In genomic region chr11:86898367-86898766, GRCm38 (mm10) we compare ENCODE assay signal across 8 mouse cellular contexts.
A peak's percentile ranks its signal among the peaks of the same experiment; 100 is the strongest.
DNase-seq lines count a peak whose midpoint lies in the region; ATAC-seq and TF ChIP-seq lines count a peak whose summit lies in the region.

No protein-coding gene starts in this region.

- H3K27ac ChIP-seq in heart, embryonic 11.5 days (ENCODE audit: low read depth, low read length), result peak overlapping the region; percentile 80
- no peak overlapping the region for H3K27ac ChIP-seq in lung, postnatal 0 days (ENCODE audit: low read length)
- no peak overlapping the region for H3K27ac ChIP-seq in hindbrain, embryonic 11.5 days (ENCODE audit: low read depth, low read length)
- no peak overlapping the region for H3K27ac ChIP-seq in neural tube, embryonic 12.5 days

- H3K4me2 ChIP-seq in heart, embryonic 11.5 days, result peak overlapping the region; percentile 9; the same call in 1 of the 2 replicates
- no peak overlapping the region for H3K4me2 ChIP-seq in lung, postnatal 0 days (replicated peaks; ENCODE audit: low read depth, low read length)
- H3K4me2 ChIP-seq in hindbrain, embryonic 11.5 days (replicated peaks; ENCODE audit: low read depth, low read length), result no peak overlapping the region
- H3K4me2 ChIP-seq in neural tube, embryonic 12.5 days (replicated peaks), result no peak overlapping the region

- peak overlapping the region; percentile 50 for H3K9ac ChIP-seq in heart, embryonic 11.5 days (ENCODE audit: low read depth, low read length)
- H3K9ac ChIP-seq in lung, postnatal 0 days (replicated peaks; ENCODE audit: low read depth), result no peak overlapping the region
- no peak overlapping the region for H3K9ac ChIP-seq in hindbrain, embryonic 11.5 days (ENCODE audit: low read depth, low read length)
- H3K9ac ChIP-seq in neural tube, embryonic 12.5 days, result no peak overlapping the region

- 4% methylated on average over 2 of the region's 2 CpGs for WGBS in heart, embryonic 11.5 days (ENCODE audit: insufficient replicate concordance)
- 50% methylated on average over 2 of the region's 2 CpGs for WGBS in lung, postnatal 0 days
- WGBS in hindbrain, embryonic 11.5 days, result 25% methylated on average over 2 of the region's 2 CpGs
- WGBS in neural tube, embryonic 12.5 days, result 39% methylated on average over 2 of the region's 2 CpGs

- TF ChIP-seq CTCF in lung, postnatal 0 days (IDR thresholded peaks at IDR 0.05), result no peak

- TF ChIP-seq EP300 in lung, postnatal 0 days (IDR thresholded peaks at IDR 0.05), result no peak

- H3K4me1 ChIP-seq in heart, embryonic 11.5 days (ENCODE audit: control insufficient read depth, insufficient read depth, low read length), result peaks cover 43% of the 10 kb centered on the region
- peaks cover 3% of the 10 kb centered on the region for H3K4me1 ChIP-seq in lung, postnatal 0 days (ENCODE audit: insufficient read depth, low read depth, low read length)
- H3K4me1 ChIP-seq in hindbrain, embryonic 11.5 days (replicated peaks; ENCODE audit: control insufficient read depth, insufficient read depth, low read length), result peaks cover 10% of the 10 kb centered on the region
- H3K4me1 ChIP-seq in neural tube, embryonic 12.5 days, result peaks cover 15% of the 10 kb centered on the region

- ATAC-seq in heart, embryonic 11.5 days (replicated peaks; ENCODE audit: insufficient number of reproducible peaks, low FRiP score, low TSS enrichment), result peak; percentile 72
- ATAC-seq in lung, postnatal 0 days, result 0 out of 2 replicates have a peak, but pooled peaks have one; percentile 44
- peak; percentile 57 for ATAC-seq in hindbrain, embryonic 11.5 days (ENCODE audit: low FRiP score)
- peak; percentile 41; the same call in 1 of the 2 replicates for ATAC-seq in neural tube, embryonic 12.5 days (ENCODE audit: low FRiP score, low read depth)

- no peak for DNase-seq in heart, adult 8-10 months (ENCODE audit: low spot score)
- DNase-seq in lung, postnatal 0 days (ENCODE audit: low spot score), result no peak
- no peak for DNase-seq in lung, postnatal 14 days
- peak; percentile 45 for DNase-seq in hindbrain, embryonic 11.5 days (ENCODE audit: low spot score)
- no peak for DNase-seq in spleen, postnatal 14 days (ENCODE audit: low spot score in 2 of 2)
- DNase-seq in spleen, adult 18-20 months, result no peak

- H3K27me3 ChIP-seq in heart, embryonic 11.5 days (ENCODE audit: control insufficient read depth, insufficient read depth, low read length), result no peaks in the 10 kb centered on the region
- no peaks in the 10 kb centered on the region for H3K27me3 ChIP-seq in lung, postnatal 0 days (replicated peaks; ENCODE audit: insufficient read depth, low read length)
- H3K27me3 ChIP-seq in hindbrain, embryonic 11.5 days (ENCODE audit: control insufficient read depth, insufficient read depth, low read length), result no peaks in the 10 kb centered on the region
- H3K27me3 ChIP-seq in neural tube, embryonic 12.5 days (replicated peaks), result no peaks in the 10 kb centered on the region; the same call in 1 of the 2 replicates

- H3K9me3 ChIP-seq in heart, embryonic 11.5 days (replicated peaks; ENCODE audit: control insufficient read depth, low read length), result no peaks in the 10 kb centered on the region
- no peaks in the 10 kb centered on the region for H3K9me3 ChIP-seq in lung, postnatal 0 days (ENCODE audit: low read length)
- H3K9me3 ChIP-seq in hindbrain, embryonic 11.5 days (ENCODE audit: control insufficient read depth, low read length), result no peaks in the 10 kb centered on the region
- no peaks in the 10 kb centered on the region for H3K9me3 ChIP-seq in neural tube, embryonic 12.5 days

- no peaks in the 10 kb centered on the region for H3K36me3 ChIP-seq in heart, embryonic 11.5 days (ENCODE audit: control insufficient read depth, insufficient read depth, low read length)
- no peaks in the 10 kb centered on the region for H3K36me3 ChIP-seq in lung, postnatal 0 days (ENCODE audit: insufficient read depth, low read length)
- no peaks in the 10 kb centered on the region for H3K36me3 ChIP-seq in hindbrain, embryonic 11.5 days (ENCODE audit: control insufficient read depth, insufficient read depth, low read length)
- no peaks in the 10 kb centered on the region for H3K36me3 ChIP-seq in neural tube, embryonic 12.5 days

- H3K4me3 ChIP-seq in heart, embryonic 11.5 days (ENCODE audit: low read depth, low read length), result no peak overlapping the region
- H3K4me3 ChIP-seq in lung, postnatal 0 days (ENCODE audit: low read depth, low read length), result no peak overlapping the region
- no peak overlapping the region for H3K4me3 ChIP-seq in hindbrain, embryonic 11.5 days (ENCODE audit: low read depth, low read length)
- H3K4me3 ChIP-seq in neural tube, embryonic 12.5 days, result no peak overlapping the region
